Mouse (Mus musculus) testis, adult 2 months (tissue): Measurements from ENCODE around the gene Maats1.

Source experiments
- CTCF ChIP-seq: fragments of 200-500 bp; IDR thresholded peaks from 2 replicates; pipeline ENCODE4 v1.5.1; 2012; ENCODE audit warnings: low read depth, mild to moderate bottlenecking, inconsistent platforms, low read length, moderate library complexity; ENCODE audit not compliant: control insufficient read depth, insufficient read depth, insufficient replicate concordance
- POLR2A ChIP-seq: fragments of 200-500 bp; IDR thresholded peaks from 2 replicates; pipeline ENCODE4 v1.6.1; 2012; ENCODE audit warnings: low read depth, mild to moderate bottlenecking, inconsistent platforms, low read length, moderate library complexity; ENCODE audit not compliant: control insufficient read depth

- TF ChIP-seq CTCF: no peak
- no peak for TF ChIP-seq POLR2A
These were observed 46.5 kb downstream of the Maats1 start for GRCm38 (mm10) chr16:38295349-38295930.
